Comparison of ENCODE assay signal across 9 mouse cellular contexts in genomic region chr5:111138239-111138833, GRCm38 (mm10).
DNase-seq lines count a peak whose midpoint lies in the region; ATAC-seq and TF ChIP-seq lines count a peak whose summit lies in the region.
"Had no signal": no experiment of that assay in that cellular context is flagged by ENCODE, and none has a peak within 500 bp of the region (broad histone marks: within the 10 kb centered on the region; RNA-seq: fewer than 3 reads in every experiment).

No protein-coding gene starts in this region.

- no peak overlapping the region for H3K4me3 ChIP-seq in heart, embryonic 10.5 days
- no peak overlapping the region for H3K4me3 ChIP-seq in lung, postnatal 0 days (ENCODE audit: low read depth, low read length)
- no peak overlapping the region for H3K4me3 ChIP-seq in limb, embryonic 13.5 days
- H3K4me3 ChIP-seq: layer of hippocampus, adult 2 months had no signal

- no peak for TF ChIP-seq CTCF in lung, postnatal 0 days (IDR thresholded peaks at IDR 0.05)

- DNase-seq in heart, embryonic 10.5 days (ENCODE audit: low spot score) = no peak
- DNase-seq in heart, adult 9 months (ENCODE audit: low spot score in 2 of 2) = no peak
- no peak for DNase-seq in lung, postnatal 0 days (ENCODE audit: low spot score)
- DNase-seq in lung, postnatal 10 days = no peak
- peak; percentile 40 for DNase-seq in yolk sac, embryonic 10.5 days (ENCODE audit: low spot score)
- no peak for DNase-seq in cerebellum, adult 11 months
- no peak for DNase-seq in thymus, adult 18-20 months

- no peak overlapping the region for H3K9ac ChIP-seq in lung, postnatal 0 days (replicated peaks; ENCODE audit: low read depth)
- H3K9ac ChIP-seq in limb, embryonic 13.5 days = no peak overlapping the region

- peaks cover 18% of the 10 kb centered on the region; the same call in 1 of the 2 replicates for H3K27me3 ChIP-seq in heart, embryonic 10.5 days (ENCODE audit: insufficient read depth, poor library complexity, severe bottlenecking)
- no peaks in the 10 kb centered on the region for H3K27me3 ChIP-seq in lung, postnatal 0 days (replicated peaks; ENCODE audit: insufficient read depth, low read length)
- H3K27me3 ChIP-seq in limb, embryonic 13.5 days = no peaks in the 10 kb centered on the region

- TF ChIP-seq EP300 in lung, postnatal 0 days (IDR thresholded peaks at IDR 0.05) = no peak

- 41% methylated on average over 11 of the region's 11 CpGs for WGBS in heart, embryonic 10.5 days
- WGBS in lung, postnatal 0 days = 46% methylated on average over 11 of the region's 11 CpGs
- WGBS in limb, embryonic 13.5 days = 14% methylated on average over 11 of the region's 11 CpGs

- peaks cover 52% of the 10 kb centered on the region for H3K4me1 ChIP-seq in heart, embryonic 10.5 days
- H3K4me1 ChIP-seq in lung, postnatal 0 days (ENCODE audit: insufficient read depth, low read depth, low read length) = peaks cover 12% of the 10 kb centered on the region
- peaks cover 59% of the 10 kb centered on the region for H3K4me1 ChIP-seq in limb, embryonic 13.5 days

- no peak for ATAC-seq in lung, postnatal 0 days
- ATAC-seq in limb, embryonic 13.5 days (ENCODE audit: low FRiP score, low read depth) = no peak

- peak overlapping the region; percentile 76 for H3K27ac ChIP-seq in heart, embryonic 10.5 days
- peak overlapping the region; percentile 78 for H3K27ac ChIP-seq in lung, postnatal 0 days (ENCODE audit: low read length)
- H3K27ac ChIP-seq in limb, embryonic 13.5 days = peak overlapping the region; percentile 22; the same call in 1 of the 2 replicates

- H3K36me3 ChIP-seq in heart, embryonic 10.5 days = no peaks in the 10 kb centered on the region
- no peaks in the 10 kb centered on the region for H3K36me3 ChIP-seq in lung, postnatal 0 days (ENCODE audit: insufficient read depth, low read length)
- H3K36me3 ChIP-seq in limb, embryonic 13.5 days = no peaks in the 10 kb centered on the region

- no peak overlapping the region for H3K4me2 ChIP-seq in lung, postnatal 0 days (replicated peaks; ENCODE audit: low read depth, low read length)
- H3K4me2 ChIP-seq in limb, embryonic 13.5 days (replicated peaks) = peak overlapping the region; percentile 39

- H3K9me3 ChIP-seq in heart, embryonic 10.5 days = no peaks in the 10 kb centered on the region
- H3K9me3 ChIP-seq in lung, postnatal 0 days (ENCODE audit: low read length) = no peaks in the 10 kb centered on the region
- no peaks in the 10 kb centered on the region for H3K9me3 ChIP-seq in limb, embryonic 13.5 days

Comparison
In these comparisons a context has a peak if more than half of its experiments do, and no peak if none do; other contexts are left out.
1. H3K27ac ChIP-seq: peak in every context shown above with its lines; median percentile 78 in lung, postnatal 0 days; 76 in heart, embryonic 10.5 days; 22 in limb, embryonic 13.5 days.